Mouse (Mus musculus) liver, embryonic 11.5 days (tissue): ENCODE measurements around the gene Adcy4. TPM values are rescaled to one million over a fixed set of nuclear protein-coding genes. Genes with fewer than 3 reads are reported as not detected.

Experiments used
- ATAC-seq: fragments of 200-750 bp; cut with Nextera tagmentation; replicated peaks from 2 replicates; pipeline ENCODE4 v1.8.0; 2017; ENCODE audit warnings: moderate number of reproducible peaks, mild to moderate bottlenecking, moderate TSS enrichment, moderate library complexity; ENCODE audit not compliant: low FRiP score
- DNase-seq: peaks from one replicate; pipeline ENCODE4 v3.0.0-alpha.2; 2017; ENCODE audit warnings: low spot score
- H3K27ac ChIP-seq: fragments of 300-500 bp; sonication (generic); 2 replicates; pipeline ENCODE4 v1.5.1; 2014; ENCODE audit warnings: mild to moderate bottlenecking, low read depth, low read length, control low read depth
- H3K27me3 ChIP-seq: fragments of 300-500 bp; sonication (generic); replicated peaks from 2 replicates; pipeline ENCODE4 v1.6.1; 2014; ENCODE audit warnings: low read length, mixed read lengths; ENCODE audit not compliant: control insufficient read depth, insufficient read depth
- H3K36me3 ChIP-seq: fragments of 300-500 bp; sonication (generic); 2 replicates; pipeline ENCODE4 v1.6.1; 2014; ENCODE audit warnings: mild to moderate bottlenecking, low read length, moderate library complexity, mixed read lengths; ENCODE audit not compliant: control insufficient read depth, insufficient read depth
- H3K4me1 ChIP-seq: fragments of 300-500 bp; sonication (generic); replicated peaks from 2 replicates; pipeline ENCODE4 v1.6.1; 2014; ENCODE audit warnings: low read length, mixed read lengths; ENCODE audit not compliant: control insufficient read depth, insufficient read depth
- H3K4me2 ChIP-seq: fragments of 300-500 bp; sonication (generic); 2 replicates; pipeline ENCODE4 v1.6.1; 2014; ENCODE audit warnings: mild to moderate bottlenecking, control low read depth, moderate library complexity
- H3K4me3 ChIP-seq: fragments of 300-500 bp; sonication (generic); 2 replicates; pipeline ENCODE4 v1.5.1; 2014; ENCODE audit warnings: low read depth, low read length, control low read depth
- H3K9ac ChIP-seq: fragments of 300-500 bp; sonication (generic); 2 replicates; pipeline ENCODE4 v1.6.1; 2014; ENCODE audit warnings: low read depth, low read length, control low read depth
- H3K9me3 ChIP-seq: fragments of 300-500 bp; sonication (generic); 2 replicates; pipeline ENCODE4 v1.6.1; 2016; ENCODE audit warnings: low read length, inconsistent platforms, mixed read lengths; ENCODE audit not compliant: control insufficient read depth
- WGBS: fragments of 180-500 bp; shearing (Covaris S2); extraction: QIAGEN DNeasy Blood & Tissue Kit; methylation state at CpG from one replicate; pipeline ENCODE4 v1.1.7; 2014; 5-methylcytosine and 5-hydroxymethylcytosine counted together
- polyA plus RNA-seq: library from polyadenylated mRNA; unstranded; fragments of >200 nt; fragmentation: Nextera tagmentation; extraction: Ambion mirVana; gene quantifications from 2 replicates; pipeline ENCODE4 v1.2.1, GENCODE M21; 2014

Adcy4 gene
- polyA plus RNA-seq, 1 experiment from 2014 or later, result 3.9 TPM

GRCm38 (mm10) chr14:55733889-55734288 lies 50.0 kb downstream of the Adcy4 start:
- no peak for DNase-seq
- Histone ChIP-seq H3K9ac (no peak overlapping the region), H3K27me3 (no peaks in the 10 kb centered on the region), H3K4me3 (no peak overlapping the region), H3K27ac (no peak overlapping the region), H3K4me2 (no peak overlapping the region), H3K9me3 (no peaks in the 10 kb centered on the region), H3K36me3 (peaks cover 3% of the 10 kb centered on the region; the same call in 1 of the 2 replicates), H3K4me1 (no peaks in the 10 kb centered on the region)
- ATAC-seq, result no peak
- WGBS, result 64% methylated on average over 10 of the region's 10 CpGs

- Histone ChIP-seq H3K36me3 (no peaks in the 10 kb centered on the region), H3K4me1 (no peaks in the 10 kb centered on the region), H3K27me3 (no peaks in the 10 kb centered on the region), H3K27ac (no peak overlapping the region), H3K4me2 (no peak overlapping the region), H3K4me3 (no peak overlapping the region), H3K9me3 (no peaks in the 10 kb centered on the region), H3K9ac (no peak overlapping the region)
- ATAC-seq, result no peak
- 72% methylated on average over 7 of the region's 7 CpGs for WGBS
- no peak for DNase-seq
These were observed 53.3 kb downstream of the Adcy4 start for GRCm38 (mm10) chr14:55730531-55731032.

GRCm38 (mm10) chr14:55730116-55730515 lies 53.8 kb downstream of the Adcy4 start:
- WGBS, result 70% methylated on average over 7 of the region's 7 CpGs
- Histone ChIP-seq H3K4me2 (no peak overlapping the region), H3K4me3 (no peak overlapping the region), H3K36me3 (no peaks in the 10 kb centered on the region), H3K9ac (no peak overlapping the region), H3K4me1 (no peaks in the 10 kb centered on the region), H3K27ac (no peak overlapping the region), H3K9me3 (no peaks in the 10 kb centered on the region), H3K27me3 (no peaks in the 10 kb centered on the region)
- ATAC-seq, result no peak
- DNase-seq, result no peak

- H3K27ac ChIP-seq, result no peak overlapping the region
- no peak overlapping the region for H3K4me2 ChIP-seq
- no peaks in the 10 kb centered on the region for H3K27me3 ChIP-seq
- no peak overlapping the region for H3K4me3 ChIP-seq
- DNase-seq (no peak), ATAC-seq (no peak)
- WGBS, result 61% methylated on average over 8 of the region's 8 CpGs
- H3K9ac ChIP-seq, result no peak overlapping the region
- no peaks in the 10 kb centered on the region for H3K9me3 ChIP-seq
- no peaks in the 10 kb centered on the region for H3K36me3 ChIP-seq
- H3K4me1 ChIP-seq, result peaks cover 4% of the 10 kb centered on the region; the same call in 1 of the 2 replicates
These were observed 55.8 kb downstream of the Adcy4 start for GRCm38 (mm10) chr14:55727889-55728685.

GRCm38 (mm10) chr14:55726261-55726660 lies 57.6 kb downstream of the Adcy4 start:
- Histone ChIP-seq H3K9ac (no peak overlapping the region), H3K4me1 (peaks cover 7% of the 10 kb centered on the region; the same call in 1 of the 2 replicates), H3K9me3 (no peaks in the 10 kb centered on the region), H3K36me3 (no peaks in the 10 kb centered on the region), H3K27ac (no peak overlapping the region), H3K27me3 (no peaks in the 10 kb centered on the region), H3K4me3 (no peak overlapping the region), H3K4me2 (no peak overlapping the region)
- ATAC-seq (no peak), DNase-seq (no peak)

- Histone ChIP-seq H3K4me3 (no peak overlapping the region), H3K9me3 (no peaks in the 10 kb centered on the region), H3K27ac (no peak overlapping the region), H3K4me2 (no peak overlapping the region), H3K27me3 (no peaks in the 10 kb centered on the region), H3K36me3 (0 out of 2 replicates have a peak, but pooled peaks cover 1% of the 10 kb centered on the region), H3K9ac (no peak overlapping the region), H3K4me1 (peaks cover 8% of the 10 kb centered on the region)
- ATAC-seq (no peak), DNase-seq (no peak)
- 51% methylated on average over 8 of the region's 8 CpGs for WGBS
These were observed 59.5 kb downstream of the Adcy4 start for GRCm38 (mm10) chr14:55724411-55724871.

GRCm38 (mm10) chr14:55723433-55723832 lies 60.5 kb downstream of the Adcy4 start:
- Histone ChIP-seq H3K4me3 (no peak overlapping the region), H3K36me3 (peaks cover 5% of the 10 kb centered on the region; the same call in 1 of the 2 replicates), H3K4me2 (no peak overlapping the region), H3K27ac (no peak overlapping the region), H3K27me3 (no peaks in the 10 kb centered on the region), H3K4me1 (peaks cover 8% of the 10 kb centered on the region), H3K9me3 (no peaks in the 10 kb centered on the region), H3K9ac (no peak overlapping the region)
- ATAC-seq (no peak), DNase-seq (no peak)
- 86% methylated on average over 7 of the region's 7 CpGs for WGBS

GRCm38 (mm10) chr14:55722438-55722945 lies 61.4 kb downstream of the Adcy4 start:
- Histone ChIP-seq H3K4me2 (peak overlapping the region; percentile 89), H3K9ac (peak overlapping the region; percentile 20; the same call in 1 of the 2 replicates), H3K36me3 (peaks cover 8% of the 10 kb centered on the region), H3K27me3 (no peaks in the 10 kb centered on the region), H3K9me3 (no peaks in the 10 kb centered on the region), H3K4me1 (peaks cover 8% of the 10 kb centered on the region), H3K4me3 (peak overlapping the region; percentile 75), H3K27ac (0 out of 2 replicates have a peak overlapping the region, but pooled peaks have one; percentile 2)
- ATAC-seq, result no peak; the same call in 1 of the 2 replicates
- 39% methylated on average over 8 of the region's 8 CpGs for WGBS
- no peak for DNase-seq
